Mouse (Mus musculus): ENCODE measurements around the gene Gbp5. TPM values are rescaled to one million over a fixed set of nuclear protein-coding genes. Genes with fewer than 3 reads are reported as not detected.
"Not testable (repeated sequence)": the region's sequence is repeated elsewhere in the genome, so short reads cannot be mapped to it uniquely, and the experiment has no call there.

The Gbp5 gene
- polyA plus RNA-seq, 1 experiment from 2014 or later: 0.39 TPM

DNA sequence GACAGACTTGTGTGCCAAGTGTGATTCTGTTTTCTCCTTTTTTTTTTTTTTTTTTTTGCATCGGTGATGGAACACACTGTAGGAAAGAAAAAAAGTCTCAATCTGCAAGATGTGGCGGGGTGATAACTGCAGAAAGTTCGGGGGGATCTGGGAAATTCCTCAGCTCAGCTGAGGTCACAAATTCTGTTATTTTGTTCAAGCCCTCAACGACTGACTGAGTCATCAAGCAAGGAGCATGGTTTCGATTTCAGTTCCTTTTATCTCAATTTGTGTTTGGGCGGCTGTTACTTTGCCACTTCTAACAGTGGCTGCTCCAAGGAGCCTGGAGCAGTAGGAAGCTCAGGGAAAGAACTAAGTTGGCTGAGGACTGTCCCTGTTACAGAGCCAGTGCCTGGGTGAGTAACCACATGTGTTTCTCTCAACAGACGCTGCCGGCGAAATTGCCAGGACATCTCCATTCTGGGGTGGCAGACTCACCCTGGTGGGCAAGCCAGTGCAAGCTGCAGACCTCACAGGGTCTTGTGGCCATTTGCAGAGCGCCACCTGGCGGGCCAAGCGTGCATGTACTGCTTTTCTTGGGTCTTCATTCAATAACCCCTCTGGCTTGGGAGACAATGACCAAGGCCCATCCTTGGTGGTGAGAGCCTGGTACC lies 66.6 kb downstream of the Gbp5 start:
- ATAC-seq: peak; percentile 86
- H3K9ac ChIP-seq (ENCODE audit: low read depth, low read length): no peak overlapping the region; the same call in 1 of the 2 replicates
- no peaks in the 10 kb centered on the region; the same call in 1 of the 2 replicates for H3K4me1 ChIP-seq (ENCODE audit: control insufficient read depth, insufficient read depth, low read depth, low read length)
- H3K27me3 ChIP-seq (replicated peaks; ENCODE audit: control insufficient read depth, insufficient read depth, low read length): no peaks in the 10 kb centered on the region
- no peaks in the 10 kb centered on the region for H3K36me3 ChIP-seq (ENCODE audit: control insufficient read depth, insufficient read depth, low read length)
- H3K27ac ChIP-seq (ENCODE audit: low read depth, low read length): no peak overlapping the region; the same call in 1 of the 2 replicates
- peak overlapping the region; percentile 49 for H3K4me2 ChIP-seq (ENCODE audit: low read length)
- 20% methylated on average over 12 of the region's 12 CpGs for WGBS
- no peaks in the 10 kb centered on the region for H3K9me3 ChIP-seq (ENCODE audit: control insufficient read depth, low read length)
- peak overlapping the region; percentile 30 for H3K4me3 ChIP-seq (ENCODE audit: low read length)

- Histone ChIP-seq H3K4me3 (ENCODE audit: low read length) (no peak overlapping the region), H3K9me3 (ENCODE audit: control insufficient read depth, low read length) (no peaks in the 10 kb centered on the region), H3K27me3 (replicated peaks; ENCODE audit: control insufficient read depth, insufficient read depth, low read length) (no peaks in the 10 kb centered on the region), H3K9ac (ENCODE audit: low read depth, low read length) (no peak overlapping the region), H3K36me3 (ENCODE audit: control insufficient read depth, insufficient read depth, low read length) (no peaks in the 10 kb centered on the region), H3K27ac (ENCODE audit: low read depth, low read length) (no peak overlapping the region), H3K4me2 (ENCODE audit: low read length) (no peak overlapping the region), H3K4me1 (ENCODE audit: control insufficient read depth, insufficient read depth, low read depth, low read length) (no peaks in the 10 kb centered on the region; the same call in 1 of the 2 replicates)
- 87% methylated on average over 14 of the region's 14 CpGs for WGBS
- no peak for ATAC-seq
Measured at GRCm38 (mm10) chr3:142561045-142561646, 67.4 kb downstream of the Gbp5 start.

GRCm38 (mm10) chr3:142561666-142562065 lies 67.9 kb downstream of the Gbp5 start:
- no peak for ATAC-seq
- no peak overlapping the region for H3K27ac ChIP-seq (ENCODE audit: low read depth, low read length)
- no peaks in the 10 kb centered on the region for H3K36me3 ChIP-seq (ENCODE audit: control insufficient read depth, insufficient read depth, low read length)
- no peak overlapping the region for H3K4me2 ChIP-seq (ENCODE audit: low read length)
- no peaks in the 10 kb centered on the region for H3K9me3 ChIP-seq (ENCODE audit: control insufficient read depth, low read length)
- H3K27me3 ChIP-seq (replicated peaks; ENCODE audit: control insufficient read depth, insufficient read depth, low read length): no peaks in the 10 kb centered on the region
- whole genome bisulfite sequencing: 83% methylated on average over 7 of the region's 7 CpGs
- H3K4me3 ChIP-seq (ENCODE audit: low read length): no peak overlapping the region
- H3K9ac ChIP-seq (ENCODE audit: low read depth, low read length): no peak overlapping the region
- no peaks in the 10 kb centered on the region; the same call in 1 of the 2 replicates for H3K4me1 ChIP-seq (ENCODE audit: control insufficient read depth, insufficient read depth, low read depth, low read length)

DNA sequence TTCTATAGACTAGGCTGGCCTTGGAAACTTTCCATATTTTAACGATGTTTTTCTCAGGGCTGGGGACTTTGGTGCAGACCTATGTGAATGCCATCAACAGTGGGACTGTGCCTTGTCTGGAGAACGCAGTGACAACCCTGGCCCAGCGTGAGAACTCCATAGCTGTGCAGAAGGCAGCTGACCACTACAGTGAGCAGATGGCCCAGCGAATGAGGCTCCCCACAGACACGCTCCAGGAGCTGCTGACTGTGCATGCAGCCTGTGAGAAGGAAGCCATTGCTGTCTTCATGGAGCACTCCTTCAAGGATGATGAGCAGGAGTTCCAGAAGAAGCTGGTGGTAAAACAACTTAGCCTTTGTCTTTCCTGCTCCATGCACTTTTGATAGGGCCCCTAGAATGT lies 73.7 kb downstream of the Gbp5 start:
- H3K9me3 ChIP-seq (ENCODE audit: control insufficient read depth, low read length); ATAC-seq; H3K4me3 ChIP-seq (ENCODE audit: low read length); H3K36me3 ChIP-seq (ENCODE audit: control insufficient read depth, insufficient read depth, low read length); H3K4me1 ChIP-seq (ENCODE audit: control insufficient read depth, insufficient read depth, low read depth, low read length); H3K9ac ChIP-seq (ENCODE audit: low read depth, low read length); H3K27ac ChIP-seq (ENCODE audit: low read depth, low read length); H3K4me2 ChIP-seq (ENCODE audit: low read length); H3K27me3 ChIP-seq (replicated peaks; ENCODE audit: control insufficient read depth, insufficient read depth, low read length): not testable (repeated sequence)
- 63% methylated on average over 5 of the region's 5 CpGs for WGBS

GRCm38 (mm10) chr3:142570738-142571137 lies 77.0 kb downstream of the Gbp5 start:
- Histone ChIP-seq H3K27me3 (replicated peaks; ENCODE audit: control insufficient read depth, insufficient read depth, low read length) (no peaks in the 10 kb centered on the region), H3K4me2 (ENCODE audit: low read length) (no peak overlapping the region), H3K4me1 (ENCODE audit: control insufficient read depth, insufficient read depth, low read depth, low read length) (no peaks in the 10 kb centered on the region), H3K27ac (ENCODE audit: low read depth, low read length) (no peak overlapping the region), H3K9me3 (ENCODE audit: control insufficient read depth, low read length) (no peaks in the 10 kb centered on the region), H3K36me3 (ENCODE audit: control insufficient read depth, insufficient read depth, low read length) (no peaks in the 10 kb centered on the region), H3K4me3 (ENCODE audit: low read length) (no peak overlapping the region), H3K9ac (ENCODE audit: low read depth, low read length) (no peak overlapping the region)
- 92% methylated on average over 4 of the region's 4 CpGs for WGBS
- no peak for ATAC-seq

Other genes with a start within 250 kb of the Gbp5 start
- 19.2 and 20.2 TPM in 2 replicates for gene Pdlim5, start 98.3 kb upstream of the Gbp5 start, polyA plus RNA-seq (2015; fragmentation: Nextera tagmentation; extraction: Ambion mirVana)
- gene Gbp7, start 36.4 kb downstream of the Gbp5 start, polyA plus RNA-seq (2015; fragmentation: Nextera tagmentation; extraction: Ambion mirVana): 2.3 and 2.9 TPM in 2 replicates
- 1.1 TPM in 2 replicates for gene Gbp3, start 66.0 kb downstream of the Gbp5 start, polyA plus RNA-seq (2015; fragmentation: Nextera tagmentation; extraction: Ambion mirVana)
- gene Gbp2b, start 100.9 kb downstream of the Gbp5 start, polyA plus RNA-seq (2015; fragmentation: Nextera tagmentation; extraction: Ambion mirVana): 0.10 and 0.19 TPM in 2 replicates
- gene Gbp2, start 126.6 kb downstream of the Gbp5 start, polyA plus RNA-seq (2015; fragmentation: Nextera tagmentation; extraction: Ambion mirVana): 0.51 and 0.79 TPM in 2 replicates
- gene Kyat3, start 207.1 kb downstream of the Gbp5 start, polyA plus RNA-seq (2015; fragmentation: Nextera tagmentation; extraction: Ambion mirVana): 6.3 and 7.8 TPM in 2 replicates